Mouse (Mus musculus) left cerebral cortex, adult 6 months (tissue): ENCODE measurements around the gene Calm4. TPM values are rescaled to one million over a fixed set of nuclear protein-coding genes. Genes with fewer than 3 reads are reported as not detected.

Experiments
- long read RNA-seq, 2 experiments: library from polyadenylated mRNA; unstranded; transcript quantifications; one replicate each; pipeline ENCODE4 v2.0.0; 2019 to 2020
- polyA plus RNA-seq: library from polyadenylated mRNA; unstranded; fragments of <200 nt; fragmentation: Nextera tagmentation; gene quantifications from 2 replicates; pipeline ENCODE4 v1.2.3, GENCODE M21; 2021

Calm4 gene
- not detected in 2 replicates for polyA plus RNA-seq
- long read RNA-seq, experiment 1, result 0 reads
- long read RNA-seq, experiment 2, result 0 reads

DNA sequence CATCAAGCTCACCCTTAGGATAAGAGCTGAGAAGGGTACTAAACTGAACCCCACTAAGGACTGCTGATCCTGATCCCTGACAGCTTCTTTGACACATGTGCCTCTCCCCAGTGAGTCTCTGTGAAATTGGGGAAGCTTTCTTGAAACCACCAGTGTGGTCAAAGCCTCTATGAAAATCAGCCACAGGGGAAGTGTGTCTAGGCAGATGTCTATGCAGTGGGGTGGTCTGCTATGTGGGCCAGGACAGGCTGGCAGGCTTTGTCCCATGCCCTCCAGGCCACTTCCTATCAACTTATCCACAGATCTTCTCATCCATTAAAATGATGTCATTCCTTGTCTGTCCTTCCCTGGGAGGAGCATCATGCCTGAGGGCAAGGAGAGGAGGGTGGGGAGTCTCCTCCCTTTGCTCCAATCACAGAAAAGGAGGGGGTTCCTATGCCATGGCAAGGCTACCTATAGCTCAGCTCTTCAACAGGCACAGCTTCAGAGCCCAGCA, at the start of gene Calm4:
Gene Calm4, plus strand, starts transcription at position 446 of the 496 bp plus-strand sequence.

GRCm38 (mm10) chr13:3804186-3804585, 33.4 kb upstream of the Calm4 start, which contains the start of gene Calml3:
Gene Calml3 (minus strand): TSS chr13:3804316.

GRCm38 (mm10) chr13:3853648-3854333, 16.2 kb downstream of the Calm4 start, which contains the start of gene Calm5:
Gene Calm5 (plus strand): TSS chr13:3854173.

Other genes with a start within 250 kb of the Calm4 start
- 6.0 and 7.7 TPM in 2 replicates for gene Fam208b, start 226.6 kb upstream of the Calm4 start, polyA plus RNA-seq
- gene Asb13, start 203.7 kb upstream of the Calm4 start, polyA plus RNA-seq, result 22.5 and 32.8 TPM in 2 replicates
- not detected in 2 replicates for gene Calml3, start 33.4 kb upstream of the Calm4 start, polyA plus RNA-seq
- not detected in 2 replicates for gene Calm5, start 16.4 kb downstream of the Calm4 start, polyA plus RNA-seq
- 10.7 and 12.9 TPM in 2 replicates for gene Net1, start 80.5 kb downstream of the Calm4 start, polyA plus RNA-seq
- not detected in 2 replicates for gene Tubal3, start 80.5 kb downstream of the Calm4 start, polyA plus RNA-seq
- gene Ucn3, start 107.6 kb downstream of the Calm4 start, polyA plus RNA-seq, result 0.11 and 0.49 TPM in 2 replicates
- gene Akr1c14, start 211.3 kb downstream of the Calm4 start, polyA plus RNA-seq, result 1.2 and 1.5 TPM in 2 replicates